Mouse (Mus musculus) CD4-positive helper T cell, adult 2 months (primary cell): ENCODE measurements around the gene Kcnk13.
A peak's percentile ranks its signal among the peaks of the same experiment; 100 is the strongest.

Source experiments
- DNase-seq: peaks from one replicate; pipeline ENCODE4 v3.0.0-alpha.2; 2012; ENCODE audit warnings: low read depth, missing footprints, low spot score

Kcnk13 gene

DNA sequence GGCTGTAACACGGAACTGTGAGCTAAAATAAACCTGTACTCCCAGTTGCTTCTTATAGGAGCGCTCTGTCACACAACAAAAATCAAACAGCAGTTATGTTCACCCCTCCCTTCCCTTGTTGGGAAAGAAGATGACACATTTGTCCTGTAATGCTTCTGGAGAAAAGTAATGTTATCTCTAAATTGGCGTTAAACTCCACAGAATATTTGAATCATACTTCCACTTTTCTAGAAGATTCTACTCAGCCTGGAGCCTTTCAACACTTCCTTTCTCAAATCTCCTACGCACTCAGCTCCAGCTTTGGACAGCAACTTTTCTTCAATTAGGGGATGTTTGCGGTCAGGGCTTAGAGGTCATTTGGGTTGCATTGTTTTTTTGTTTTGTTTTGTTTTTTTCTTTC lies 125.0 kb downstream of the Kcnk13 start:
- no peak for DNase-seq

DNA sequence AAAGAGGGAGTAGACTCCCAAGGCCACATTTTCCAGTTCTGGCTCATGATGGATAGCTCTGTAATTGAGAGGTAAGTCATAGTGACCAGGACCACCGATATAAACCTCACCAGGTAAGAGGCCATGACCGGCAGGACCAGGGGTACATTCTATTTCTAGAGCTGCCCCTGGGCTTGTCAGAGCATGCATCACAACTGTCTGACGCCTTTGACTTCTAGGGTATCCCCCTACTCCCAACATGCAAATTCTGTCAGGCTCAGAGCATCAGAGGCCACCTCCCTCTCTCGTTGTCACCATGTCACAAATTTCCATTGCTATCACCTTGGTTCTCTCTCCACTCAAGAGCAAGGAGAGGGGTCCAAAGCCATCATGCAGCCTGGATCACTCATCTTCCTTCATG lies 126.5 kb downstream of the Kcnk13 start:
- DNase-seq, result no peak

DNA sequence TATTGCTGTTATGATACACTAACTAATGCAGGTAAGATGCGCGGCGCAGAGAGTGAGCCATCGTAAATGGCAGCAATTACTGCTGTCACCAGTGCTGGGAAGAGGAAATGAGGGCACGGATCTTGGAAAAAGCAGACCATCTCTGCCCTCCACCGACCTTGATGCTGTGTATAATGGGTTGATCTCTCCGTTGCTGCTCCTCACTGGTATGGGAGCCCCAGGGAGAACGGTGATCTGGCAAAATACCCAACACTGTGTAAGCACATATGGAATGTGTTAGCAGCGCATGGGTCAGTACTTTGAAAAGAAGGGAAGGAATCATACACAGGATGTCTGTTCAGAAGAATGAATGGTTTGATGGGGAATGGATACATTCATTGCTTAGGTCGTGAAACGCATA lies 128.7 kb downstream of the Kcnk13 start:
- DNase-seq, result no peak

- no peak for DNase-seq
Measured at GRCm38 (mm10) chr12:100099971-100100706, 135.8 kb downstream of the Kcnk13 start.

GRCm38 (mm10) chr12:100100707-100101030 lies 136.4 kb downstream of the Kcnk13 start:
- no peak for DNase-seq

- DNase-seq, result no peak
Measured at GRCm38 (mm10) chr12:100101651-100102050, 137.4 kb downstream of the Kcnk13 start.

- DNase-seq, result no peak
Measured at GRCm38 (mm10) chr12:100104530-100104929, 140.2 kb downstream of the Kcnk13 start.

GRCm38 (mm10) chr12:100106275-100106895 lies 142.1 kb downstream of the Kcnk13 start:
- peak; percentile 88 for DNase-seq

- DNase-seq, result no peak
Measured at GRCm38 (mm10) chr12:100107436-100107835, 143.1 kb downstream of the Kcnk13 start.

GRCm38 (mm10) chr12:100109986-100110696 lies 145.8 kb downstream of the Kcnk13 start, which contains the start of gene Psmc1:
Gene Psmc1, plus strand, starts transcription at chr12:100110154.
- DNase-seq, result peak; percentile 92
